Mouse (Mus musculus) MEL (cell line): ENCODE measurements around the gene Bag6. TPM values are rescaled to one million over a fixed set of nuclear protein-coding genes. Genes with fewer than 3 reads are reported as not detected.
A peak's percentile ranks its signal among the peaks of the same experiment; 100 is the strongest.

ENCODE experiments used
- DNase-seq: peaks from one replicate; pipeline ENCODE4 v3.0.0; 2011; ENCODE audit warnings: low read depth, low spot score
- H3K27ac ChIP-seq: 2 replicates; pipeline ENCODE4 v1.5.1; 2012; ENCODE audit warnings: low read depth, mild to moderate bottlenecking, control low read depth, low read length, moderate library complexity; ENCODE audit not compliant: control insufficient read depth
- H3K27me3 ChIP-seq, 2 experiments: fragments of 150-350 bp in 1 of 2; sonication (generic) in 1 of 2; 2 replicates each; pipeline ENCODE4 v1.6.1; 2012; ENCODE audit warnings: low read length in 2 of 2, mild to moderate bottlenecking in 2 of 2, improper control_type of control experiment in 1 of 2, moderate library complexity in 1 of 2; ENCODE audit not compliant: insufficient read depth in 2 of 2, control insufficient read depth in 1 of 2
- H3K36me3 ChIP-seq, 2 experiments: 2 replicates each; pipeline ENCODE4 v1.6.1; 2012 to 2014; ENCODE audit warnings: low read length in 2 of 2, improper control_type of control experiment in 1 of 2, inconsistent platforms in 1 of 2, mild to moderate bottlenecking in 1 of 2; ENCODE audit not compliant: insufficient read depth in 2 of 2, control insufficient read depth in 1 of 2
- H3K4me1 ChIP-seq, 2 experiments: fragments of 150-350 bp in 1 of 2; sonication (generic) in 1 of 2; 2 replicates each; pipeline ENCODE4 v1.6.1; 2012; ENCODE audit warnings: low read length in 2 of 2, improper control_type of control experiment in 1 of 2, mild to moderate bottlenecking in 1 of 2; ENCODE audit not compliant: insufficient read depth in 2 of 2, control insufficient read depth in 1 of 2
- H3K4me3 ChIP-seq, 2 experiments: fragments of 150-350 bp in 1 of 2; sonication (generic) in 1 of 2; 2 replicates each; pipeline ENCODE4 v1.5.1; 2012; ENCODE audit warnings: low read depth in 2 of 2, low read length in 2 of 2, mild to moderate bottlenecking in 2 of 2, moderate library complexity in 2 of 2, control low read depth in 1 of 2, improper control_type of control experiment in 1 of 2; ENCODE audit not compliant: control insufficient read depth in 1 of 2, insufficient read depth in 1 of 2
- H3K79me2 ChIP-seq: 2 replicates; pipeline ENCODE4 v1.6.1; 2012; ENCODE audit warnings: mild to moderate bottlenecking, low read length, moderate library complexity; ENCODE audit not compliant: control insufficient read depth, poor library complexity, insufficient read depth
- H3K9ac ChIP-seq: 2 replicates; pipeline ENCODE4 v1.6.1; 2012; ENCODE audit warnings: low read depth, mild to moderate bottlenecking, control low read depth, low read length, moderate library complexity; ENCODE audit not compliant: control insufficient read depth, poor library complexity, severe bottlenecking
- H3K9me3 ChIP-seq: fragments of 150-350 bp; sonication (generic); replicated peaks from 2 replicates; pipeline ENCODE4 v1.6.1; 2012; ENCODE audit warnings: mild to moderate bottlenecking, low read length, improper control_type of control experiment, moderate library complexity; ENCODE audit not compliant: insufficient read depth
- CHD2 ChIP-seq: IDR thresholded peaks from 2 replicates; pipeline ENCODE4 v1.6.1; 2011; ENCODE audit warnings: low read length, improper control_type of control experiment
- CTCF ChIP-seq, 3 experiments: IDR thresholded peaks in 2 of 3; conservative IDR thresholded peaks in 1 of 3; 2 replicates each; pipeline ENCODE4 v1.5.1; 2011 to 2012; ENCODE audit warnings: low read length in 3 of 3, low read depth in 2 of 3, mild to moderate bottlenecking in 2 of 3, improper control_type of control experiment in 1 of 3, inconsistent platforms in 1 of 3, mixed read lengths in 1 of 3, moderate library complexity in 1 of 3; ENCODE audit not compliant: control insufficient read depth in 1 of 3, insufficient read depth in 1 of 3, poor library complexity in 1 of 3, severe bottlenecking in 1 of 3
- EP300 ChIP-seq, 2 experiments: IDR thresholded peaks; 2 replicates each; pipeline ENCODE4 v1.6.1; 2011; ENCODE audit warnings: improper control_type of control experiment in 2 of 2, low read length in 2 of 2, low read depth in 1 of 2, mild to moderate bottlenecking in 1 of 2
- ETS1 ChIP-seq: IDR thresholded peaks from 2 replicates; pipeline ENCODE4 v1.6.1; 2012; ENCODE audit warnings: low read depth, mild to moderate bottlenecking, inconsistent platforms, low read length, improper control_type of control experiment, moderate library complexity
- GABPA ChIP-seq: IDR thresholded peaks from 2 replicates; pipeline ENCODE4 v1.6.1; 2012; ENCODE audit warnings: low read depth, mild to moderate bottlenecking, inconsistent platforms, low read length, improper control_type of control experiment, moderate library complexity
- GATA1 ChIP-seq: IDR thresholded peaks from 2 replicates; pipeline ENCODE4 v1.6.1; 2011; ENCODE audit warnings: low read depth, low read length, improper control_type of control experiment
- JUND ChIP-seq: IDR thresholded peaks from 2 replicates; pipeline ENCODE4 v1.6.1; 2011; ENCODE audit warnings: low read depth, mild to moderate bottlenecking, improper control_type of control experiment, low read length
- MAFK ChIP-seq: IDR thresholded peaks from 2 replicates; pipeline ENCODE4 v1.6.1; 2011; ENCODE audit warnings: low read depth, mild to moderate bottlenecking, low read length, improper control_type of control experiment, borderline replicate concordance
- MAX ChIP-seq: IDR thresholded peaks from 2 replicates; pipeline ENCODE4 v1.6.1; 2011; ENCODE audit warnings: low read length, improper control_type of control experiment
- MXI1 ChIP-seq: IDR thresholded peaks from 2 replicates; pipeline ENCODE4 v1.6.1; 2011; ENCODE audit warnings: mild to moderate bottlenecking, low read depth, low read length, improper control_type of control experiment
- NELFE ChIP-seq: IDR thresholded peaks from 2 replicates; pipeline ENCODE4 v1.6.1; 2011; ENCODE audit warnings: low read depth, low read length, improper control_type of control experiment
- POLR2A ChIP-seq, 2 experiments: IDR thresholded peaks; 2 replicates each; pipeline ENCODE4 v1.6.1; 2011 to 2012; ENCODE audit warnings: low read length in 2 of 2, mild to moderate bottlenecking in 2 of 2, control low read depth in 1 of 2, improper control_type of control experiment in 1 of 2, low read depth in 1 of 2, moderate library complexity in 1 of 2; ENCODE audit not compliant: control insufficient read depth in 1 of 2, insufficient read depth in 1 of 2, poor library complexity in 1 of 2
- POLR2AphosphoS2 ChIP-seq: IDR thresholded peaks from 2 replicates; pipeline ENCODE4 v1.6.1; 2011; ENCODE audit warnings: low read length, improper control_type of control experiment
- RCOR1 ChIP-seq: IDR thresholded peaks from 2 replicates; pipeline ENCODE4 v1.6.1; 2012; ENCODE audit warnings: low read depth, mild to moderate bottlenecking, inconsistent platforms, low read length, improper control_type of control experiment
- SMC3 ChIP-seq: IDR thresholded peaks from 2 replicates; pipeline ENCODE4 v1.6.1; 2011; ENCODE audit warnings: low read depth, low read length, improper control_type of control experiment
- TAL1 ChIP-seq: IDR thresholded peaks from 2 replicates; pipeline ENCODE4 v1.6.1; 2012; ENCODE audit warnings: mild to moderate bottlenecking, inconsistent platforms, low read length, moderate library complexity, mixed read lengths
- TCF12 ChIP-seq: IDR thresholded peaks from 2 replicates; pipeline ENCODE4 v1.6.1; 2014; ENCODE audit warnings: low read depth, mild to moderate bottlenecking, inconsistent platforms, low read length, improper control_type of control experiment, moderate library complexity
- USF1 ChIP-seq: IDR thresholded peaks from 2 replicates; pipeline ENCODE4 v1.6.1; 2014; ENCODE audit warnings: low read depth, mild to moderate bottlenecking, inconsistent platforms, low read length, improper control_type of control experiment, moderate library complexity
- USF2 ChIP-seq, 2 experiments: IDR thresholded peaks; 2 replicates each; pipeline ENCODE4 v1.6.1; 2011 to 2012; ENCODE audit warnings: improper control_type of control experiment in 2 of 2, low read length in 2 of 2, borderline replicate concordance in 1 of 2, inconsistent platforms in 1 of 2, low read depth in 1 of 2, mild to moderate bottlenecking in 1 of 2; ENCODE audit not compliant: insufficient read depth in 1 of 2
- ZC3H11A ChIP-seq: IDR thresholded peaks from 2 replicates; pipeline ENCODE4 v1.6.1; 2012; ENCODE audit warnings: low read depth, mild to moderate bottlenecking, inconsistent platforms, low read length, improper control_type of control experiment
- ZKSCAN1 ChIP-seq: IDR thresholded peaks from 2 replicates; pipeline ENCODE4 v1.6.1; 2012; ENCODE audit warnings: low read depth, mild to moderate bottlenecking, inconsistent platforms, low read length, improper control_type of control experiment, moderate library complexity
- ZMIZ1 ChIP-seq: IDR thresholded peaks from 2 replicates; pipeline ENCODE4 v1.6.1; 2012; ENCODE audit warnings: low read depth, mild to moderate bottlenecking, inconsistent platforms, low read length, improper control_type of control experiment, moderate library complexity
- ZNF384 ChIP-seq: IDR thresholded peaks from 2 replicates; pipeline ENCODE4 v1.6.1; 2012; ENCODE audit warnings: low read depth, mild to moderate bottlenecking, inconsistent platforms, low read length, improper control_type of control experiment
- polyA plus RNA-seq, 2 experiments: library from polyadenylated mRNA; stranded (reverse) in 1 of 2; unstranded in 1 of 2; fragments of >175 nt in 1 of 2; fragments of >200 nt in 1 of 2; gene quantifications; 2 replicates each; pipeline versions ENCODE4 v1.2.1 to v1.2.4; 2012; ENCODE audit warnings: low replicate concordance in 2 of 2, low read depth in 1 of 2; ENCODE audit not compliant: insufficient read length in 2 of 2, insufficient read depth in 1 of 2, missing spikeins in 1 of 2
- total RNA-seq: library from RNA; depleted of rRNA; stranded (reverse); fragments of 300-350 nt; gene quantifications from 2 replicates; pipeline ENCODE4 v1.2.3, GENCODE M21; 2012

Gene Bag6
- total and polyA plus RNA-seq, 3 experiments, result 102 to 283 TPM; not detected in 1

GRCm38 (mm10) chr17:35088825-35089644 lies 45.9 kb upstream of the Bag6 start, which contains the start of gene Abhd16a (continued):
- TF ChIP-seq MAFK, result no peak
- peak; percentile 51 for TF ChIP-seq ETS1
- TF ChIP-seq MXI1, result peak; percentile 78
- peak; percentile 89 for TF ChIP-seq ZMIZ1
- TF ChIP-seq TAL1, result no peak

DNA sequence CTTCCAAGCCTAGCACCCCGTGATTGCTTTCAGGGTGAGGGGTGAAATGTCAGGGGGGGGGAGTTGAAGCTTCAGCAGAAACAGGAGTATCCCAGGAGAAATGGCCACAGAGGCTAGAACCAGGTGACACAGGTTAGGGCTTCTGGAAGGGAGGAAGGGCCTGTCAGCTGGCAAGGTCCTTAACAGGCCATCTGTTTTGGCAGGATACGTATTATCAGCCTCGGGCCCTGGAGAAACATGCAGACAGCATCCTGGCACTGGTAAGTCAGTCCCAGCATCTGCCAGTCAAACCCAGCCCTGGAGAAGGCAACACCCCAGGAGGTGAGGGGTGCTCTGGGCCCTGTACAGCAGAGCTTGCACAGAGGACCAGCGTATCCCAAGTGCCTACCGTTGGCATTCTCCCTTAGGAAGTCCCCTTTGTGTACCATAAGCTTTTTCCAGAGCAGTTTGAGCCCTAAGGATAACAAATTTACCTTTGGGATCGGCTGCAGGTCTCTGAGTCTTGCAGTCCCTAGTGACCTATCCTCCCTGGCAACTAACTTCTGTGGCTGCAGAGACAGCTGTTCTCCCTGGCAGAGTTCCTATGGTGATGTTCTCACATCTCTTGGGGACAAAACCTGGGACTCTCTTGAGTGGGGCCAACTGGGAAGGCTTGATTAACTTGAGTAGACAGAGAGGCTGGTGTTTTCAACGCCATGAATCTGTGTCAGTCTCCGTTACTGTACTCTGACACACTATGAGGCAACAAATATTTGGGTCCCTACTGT lies 44.6 kb upstream of the Bag6 start:
- Histone ChIP-seq H3K9ac (peak overlapping the region; percentile 87), H3K4me1 (peaks cover 2 to 19% of the 10 kb centered on the region in 2 experiments; a peak in 3 of 4 replicates), H3K79me2 (peaks cover 18% of the 10 kb centered on the region), H3K27me3 (no peaks in the 10 kb centered on the region), H3K36me3 (peaks cover 0 to 8% of the 10 kb centered on the region in 2 experiments; a peak in 2 of 4 replicates), H3K27ac (peak overlapping the region; percentile 81), H3K4me3 (peak overlapping the region; percentile 69 to 94), H3K9me3 (no peaks in the 10 kb centered on the region)
- DNase-seq, result peak; percentile 65
- TF ChIP-seq SMC3, result no peak
- TF ChIP-seq GATA1, result peak; percentile 42; the same call in 1 of the 2 replicates
- no peak for TF ChIP-seq CTCF (IDR thresholded peaks at IDR 0.05 in 2 of 3, conservative IDR thresholded peaks at IDR 0.05 in 1 of 3; ENCODE audit: control insufficient read depth in 1 of 3, insufficient read depth in 1 of 3, low read depth in 2 of 3, low read length in 3 of 3, poor library complexity in 1 of 3, severe bottlenecking in 1 of 3)
- TF ChIP-seq ZC3H11A, result no peak
- 0 out of 2 replicates have a peak, but pooled peaks have one; percentile 50 for TF ChIP-seq ZKSCAN1
- peak; percentile 79 for TF ChIP-seq TCF12
- peak; percentile 45 to 63; a peak in 3 of 4 replicates for TF ChIP-seq EP300 (IDR thresholded peaks at IDR 0.05; ENCODE audit: low read depth in 1 of 2, low read length in 2 of 2)
- peak; percentile 74 for TF ChIP-seq TAL1
- TF ChIP-seq ETS1, result peak; percentile 85

DNA sequence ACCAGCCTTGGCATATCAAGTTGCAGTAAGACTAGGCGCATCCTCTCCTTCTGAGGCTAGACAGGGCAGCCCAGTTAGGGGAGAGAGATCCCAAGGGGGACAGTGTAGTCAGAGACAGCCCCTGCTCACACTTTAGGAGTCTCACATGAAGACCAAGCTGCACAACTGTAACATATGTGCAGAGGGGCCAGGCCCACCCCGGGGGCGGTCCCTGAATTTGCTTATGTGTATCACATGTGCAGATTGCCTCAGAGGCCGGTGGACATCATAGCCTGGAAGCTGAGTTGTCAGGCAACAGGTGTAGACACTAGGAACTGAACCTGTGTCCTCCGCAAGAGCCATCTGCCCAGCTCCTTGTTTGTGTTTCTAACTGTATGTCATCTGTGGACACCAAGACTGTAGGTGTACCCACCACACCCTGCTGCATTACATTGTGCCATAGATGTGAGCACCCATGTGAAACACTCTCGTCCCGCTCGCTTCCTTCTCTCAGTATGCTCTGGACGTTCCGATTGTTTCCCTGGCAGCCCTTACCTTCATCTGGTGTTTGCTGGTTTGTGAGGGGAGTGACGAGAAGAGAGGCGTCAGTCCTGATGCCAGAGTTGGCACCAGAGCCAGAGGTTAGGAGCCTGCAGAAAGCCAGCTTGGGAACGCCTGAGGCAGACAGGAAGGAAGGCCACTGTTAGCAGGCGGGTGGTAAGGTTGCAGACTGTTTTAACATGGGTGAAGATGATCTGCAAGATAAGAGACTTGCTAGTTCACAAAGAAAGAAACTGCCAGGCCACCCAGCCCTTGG lies 42.4 kb upstream of the Bag6 start:
- Histone ChIP-seq H3K36me3 (peaks cover 0 to 2% of the 10 kb centered on the region in 2 experiments; a peak in 1 of 4 replicates), H3K9ac (no peak overlapping the region), H3K27ac (no peak overlapping the region), H3K4me1 (peaks cover 2 to 14% of the 10 kb centered on the region in 2 experiments; a peak in 3 of 4 replicates), H3K79me2 (peaks cover 18% of the 10 kb centered on the region), H3K4me3 (no peak overlapping the region), H3K27me3 (no peaks in the 10 kb centered on the region), H3K9me3 (no peaks in the 10 kb centered on the region)
- no peak for DNase-seq
- TF ChIP-seq MAFK (no peak), RCOR1 (no peak), MAX (no peak), ZNF384 (no peak), JUND (no peak), USF2 (IDR thresholded peaks at IDR 0.05; ENCODE audit: borderline replicate concordance in 1 of 2, insufficient read depth in 1 of 2, low read depth in 1 of 2, low read length in 2 of 2) (no peak), POLR2AphosphoS2 (no peak), NELFE (no peak), CHD2 (no peak), POLR2A (IDR thresholded peaks at IDR 0.05; ENCODE audit: control insufficient read depth in 1 of 2, insufficient read depth in 1 of 2, low read depth in 1 of 2, low read length in 2 of 2, poor library complexity in 1 of 2) (no peak), GATA1 (no peak), USF1 (no peak), GABPA (no peak), TCF12 (no peak), ZKSCAN1 (no peak)
